Mouse (Mus musculus) C2C12 (cell line): ENCODE measurements at regions not wholly inside any gene's neighbourhood (a gene's known extent, or its start where the extent isn't known, plus 50 kb on each side); places are given as distances from the start of the nearest gene placed in this dataset.
A peak's percentile ranks its signal among the peaks of the same experiment; 100 is the strongest.

Source experiments
- H3K27me3 ChIP-seq: one replicate; pipeline ENCODE4 v1.6.1; 2011; ENCODE audit not compliant: control insufficient read depth, insufficient read depth, insufficient read length
- H3K36me3 ChIP-seq: one replicate; pipeline ENCODE4 v1.6.1; 2011; ENCODE audit not compliant: control insufficient read depth, insufficient read depth
- H3K4me3 ChIP-seq: one replicate; pipeline ENCODE4 v1.5.1; 2011; ENCODE audit warnings: mild to moderate bottlenecking, control low read depth; ENCODE audit not compliant: poor library complexity, insufficient read depth, severe bottlenecking
- H3K79me2 ChIP-seq: one replicate; pipeline ENCODE4 v1.6.1; 2011; ENCODE audit not compliant: control insufficient read depth, insufficient read depth
- H3K79me3 ChIP-seq: one replicate; pipeline ENCODE4 v1.6.1; 2011; ENCODE audit warnings: low read depth, control low read depth
- H3ac ChIP-seq: one replicate; pipeline ENCODE3; 2011; ENCODE audit warnings: low read depth; ENCODE audit not compliant: control insufficient read depth, insufficient read length
- CEBPB ChIP-seq: IDR thresholded peaks from one replicate; pipeline ENCODE4 v1.6.1; 2011; ENCODE audit warnings: low read depth, mild to moderate bottlenecking, control low read depth, moderate library complexity
- CTCF ChIP-seq: IDR thresholded peaks from one replicate; pipeline ENCODE4 v1.5.1; 2011; ENCODE audit not compliant: control insufficient read depth, insufficient read depth, insufficient read length
- FOSL1 ChIP-seq: IDR thresholded peaks from one replicate; pipeline ENCODE4 v1.8.0; 2011; ENCODE audit warnings: mild to moderate bottlenecking, low read length; ENCODE audit not compliant: poor library complexity, insufficient read depth, severe bottlenecking
- MAX ChIP-seq: IDR thresholded peaks from one replicate; pipeline ENCODE4 v1.6.1; 2011; ENCODE audit warnings: mild to moderate bottlenecking, control low read depth
- MYOD1 ChIP-seq: IDR thresholded peaks from one replicate; pipeline ENCODE4 v1.6.1; 2011; ENCODE audit warnings: low read depth; ENCODE audit not compliant: control insufficient read depth, insufficient read length
- MYOG ChIP-seq: IDR thresholded peaks from one replicate; pipeline ENCODE4 v1.6.1; 2011; ENCODE audit not compliant: control insufficient read depth, insufficient read length; ENCODE audit errors: extremely low read depth
- USF1 ChIP-seq: IDR thresholded peaks from one replicate; pipeline ENCODE4 v1.6.1; 2011; ENCODE audit warnings: low read depth, mild to moderate bottlenecking, control low read depth, moderate library complexity

- TF ChIP-seq MYOD1 (no peak), FOSL1 (no peak), USF1 (no peak), MAX (no peak), CEBPB (no peak), CTCF (no peak), MYOG (no peak)
- no peak overlapping the region for H3ac ChIP-seq
- no peaks in the 10 kb centered on the region for H3K79me3 ChIP-seq
- H3K79me2 ChIP-seq, result no peaks in the 10 kb centered on the region
- H3K4me3 ChIP-seq, result no peak overlapping the region
- no peaks in the 10 kb centered on the region for H3K27me3 ChIP-seq
- no peaks in the 10 kb centered on the region for H3K36me3 ChIP-seq
Measured at GRCm38 (mm10) chr5:126525863-126526262, 715.7 kb upstream of the Tmem132c start.

DNA sequence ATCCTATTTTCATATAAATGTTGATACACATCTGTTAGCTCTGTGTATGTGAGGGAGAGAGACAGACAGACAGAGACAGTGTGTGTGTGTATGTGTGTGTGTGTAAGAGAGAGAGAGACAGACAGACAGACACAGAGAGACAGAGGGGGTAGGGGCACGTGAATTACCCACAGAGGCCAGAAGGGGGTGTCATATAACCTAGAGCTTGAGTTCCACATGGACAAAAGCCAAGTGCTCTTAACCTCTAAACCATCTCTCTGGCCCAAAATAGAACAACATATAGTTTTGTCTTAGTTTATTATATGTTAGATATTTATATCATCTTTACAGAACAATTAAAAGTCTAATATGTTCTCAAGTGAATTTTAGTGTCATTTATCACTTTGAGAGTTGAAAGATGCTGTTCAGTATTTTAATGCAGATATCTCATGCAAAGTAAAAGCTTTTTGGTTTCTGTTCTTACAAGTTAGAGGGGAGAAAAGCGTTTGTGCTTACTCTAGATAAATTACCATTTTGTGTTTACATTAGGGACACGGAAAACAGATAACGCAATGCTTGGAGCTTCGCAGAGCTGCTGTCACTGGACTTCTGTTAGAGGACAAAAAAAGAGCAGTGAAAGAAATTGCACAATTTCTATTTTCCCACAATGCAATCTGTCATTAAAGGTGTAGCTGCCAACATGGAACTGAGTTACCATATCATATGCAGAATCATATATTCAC lies 710.6 kb upstream of the Tmem132c start:
- no peak overlapping the region for H3K4me3 ChIP-seq
- no peaks in the 10 kb centered on the region for H3K79me3 ChIP-seq
- TF ChIP-seq CTCF, result no peak
- no peak for TF ChIP-seq MYOD1
- TF ChIP-seq MYOG, result no peak
- no peak for TF ChIP-seq FOSL1
- TF ChIP-seq MAX, result no peak
- TF ChIP-seq CEBPB, result peak; percentile 22
- TF ChIP-seq USF1, result no peak
- no peak overlapping the region for H3ac ChIP-seq
- no peaks in the 10 kb centered on the region for H3K79me2 ChIP-seq
- H3K27me3 ChIP-seq, result no peaks in the 10 kb centered on the region
- no peaks in the 10 kb centered on the region for H3K36me3 ChIP-seq

DNA sequence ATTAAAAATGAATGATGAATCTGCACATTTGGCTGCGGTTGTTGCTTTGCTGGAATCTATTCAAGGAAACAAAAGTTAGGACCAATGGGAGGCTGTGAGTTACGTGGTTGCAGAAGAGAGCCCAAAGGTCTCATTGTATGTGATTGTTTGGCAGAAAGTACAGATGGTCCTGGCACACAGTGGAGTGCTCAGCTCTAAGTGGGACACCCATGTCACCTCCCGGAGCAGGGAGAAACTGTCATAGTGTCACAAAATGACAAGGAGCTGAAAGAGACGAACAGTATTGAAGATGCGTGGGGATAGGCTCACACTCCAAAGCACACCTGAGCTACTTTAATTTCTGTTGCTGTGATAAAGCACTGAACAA lies 710.1 kb upstream of the Tmem132c start:
- no peaks in the 10 kb centered on the region for H3K79me2 ChIP-seq
- H3K27me3 ChIP-seq, result no peaks in the 10 kb centered on the region
- H3ac ChIP-seq, result no peak overlapping the region
- H3K36me3 ChIP-seq, result no peaks in the 10 kb centered on the region
- no peaks in the 10 kb centered on the region for H3K79me3 ChIP-seq
- no peak overlapping the region for H3K4me3 ChIP-seq
- TF ChIP-seq CEBPB (no peak), USF1 (no peak), CTCF (no peak), MAX (no peak), FOSL1 (no peak), MYOG (no peak), MYOD1 (no peak)

- no peaks in the 10 kb centered on the region for H3K36me3 ChIP-seq
- no peak for TF ChIP-seq FOSL1
- no peak for TF ChIP-seq CTCF
- no peak for TF ChIP-seq CEBPB
- no peak for TF ChIP-seq USF1
- no peak for TF ChIP-seq MYOG
- TF ChIP-seq MYOD1, result no peak
- TF ChIP-seq MAX, result no peak
- no peaks in the 10 kb centered on the region for H3K79me3 ChIP-seq
- H3ac ChIP-seq, result no peak overlapping the region
- no peak overlapping the region for H3K4me3 ChIP-seq
- H3K27me3 ChIP-seq, result no peaks in the 10 kb centered on the region
- H3K79me2 ChIP-seq, result no peaks in the 10 kb centered on the region
Measured at GRCm38 (mm10) chr5:126531975-126532374, 709.6 kb upstream of the Tmem132c start.

DNA sequence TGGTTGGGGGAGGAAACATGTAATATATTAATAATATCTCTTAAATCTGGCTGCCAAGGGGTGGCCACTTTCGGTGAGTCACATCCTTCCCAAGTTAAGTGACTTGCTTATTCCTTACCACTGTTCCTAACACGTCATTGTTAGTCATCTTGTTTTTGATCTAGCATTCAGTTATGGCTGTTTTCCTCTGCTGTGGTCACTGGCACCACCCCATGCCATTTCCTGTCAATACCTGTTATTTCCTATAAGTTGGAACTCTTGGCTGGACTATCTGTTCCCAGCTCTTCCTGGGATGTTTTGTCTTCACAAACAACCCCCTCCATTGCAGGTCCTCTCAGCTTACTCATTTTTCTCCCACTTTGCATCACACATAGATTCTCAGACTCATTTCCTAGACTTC lies 703.5 kb upstream of the Tmem132c start:
- Histone ChIP-seq H3K79me2 (no peaks in the 10 kb centered on the region), H3K79me3 (no peaks in the 10 kb centered on the region), H3ac (no peak overlapping the region), H3K4me3 (no peak overlapping the region), H3K27me3 (no peaks in the 10 kb centered on the region), H3K36me3 (no peaks in the 10 kb centered on the region)
- TF ChIP-seq FOSL1 (peak; percentile 94), CTCF (no peak), MAX (no peak), MYOG (no peak), MYOD1 (peak; percentile 39), USF1 (no peak), CEBPB (peak; percentile 19)
